Mouse (Mus musculus): ENCODE measurements around the gene St6gal1. TPM values are rescaled to one million over a fixed set of nuclear protein-coding genes. Genes with fewer than 3 reads are reported as not detected.

St6gal1 gene
- polyA plus RNA-seq, 1 experiment, result not detected

DNA sequence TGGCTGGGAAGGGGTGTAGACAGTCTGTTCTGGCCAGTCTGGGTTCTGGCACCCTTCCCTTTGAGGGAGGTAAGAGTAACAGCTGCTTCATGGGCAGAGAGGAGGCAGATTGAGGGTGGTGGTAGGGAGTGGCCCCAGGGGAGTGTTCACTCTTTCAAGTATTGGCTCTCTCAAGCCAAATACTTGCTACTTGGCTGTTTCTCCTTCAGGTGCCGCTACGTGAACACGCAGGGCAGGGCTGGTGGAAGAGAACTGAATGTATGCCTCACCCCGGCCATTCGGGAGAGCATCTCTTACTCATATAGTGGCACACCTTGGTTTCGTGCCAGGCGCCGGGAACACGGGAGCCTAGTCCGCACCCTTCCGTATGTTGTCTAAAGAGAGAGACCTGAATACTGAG is 41.8 kb downstream of the St6gal1 start:
- TF ChIP-seq GATA1 (IDR thresholded peaks at IDR 0.05; ENCODE audit: low read length), result no peak
- TF ChIP-seq TAL1 (IDR thresholded peaks at IDR 0.05; ENCODE audit: low read length), result no peak

DNA sequence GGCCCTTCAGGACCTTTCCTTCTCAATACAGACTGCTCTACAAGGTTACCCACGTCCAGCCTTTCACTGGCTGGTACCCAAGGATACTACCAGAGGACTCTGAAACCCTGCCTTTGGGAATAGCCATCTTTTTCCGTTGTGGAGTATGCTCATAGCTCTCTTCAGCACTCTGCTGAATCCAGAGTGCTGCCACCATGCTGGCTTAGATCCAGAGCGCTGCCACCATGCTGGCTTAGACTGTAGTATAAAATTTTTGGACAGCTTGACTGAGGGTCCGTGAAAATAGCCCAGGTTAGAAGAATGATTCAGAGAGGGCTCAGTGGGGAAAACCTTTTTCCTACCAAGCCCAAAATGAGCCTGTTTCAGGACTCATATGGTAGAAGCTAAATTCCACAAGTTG is 42.4 kb downstream of the St6gal1 start:
- no peak for TF ChIP-seq GATA1 (IDR thresholded peaks at IDR 0.05; ENCODE audit: low read length)
- TF ChIP-seq TAL1 (IDR thresholded peaks at IDR 0.05; ENCODE audit: low read length), result no peak
- no peaks in the 10 kb centered on the region for H3K4me1 ChIP-seq (ENCODE audit: control insufficient read depth)
- H3K4me3 ChIP-seq (replicated peaks), result no peak overlapping the region
- H3K36me3 ChIP-seq (ENCODE audit: control insufficient read depth), result no peaks in the 10 kb centered on the region
- no peaks in the 10 kb centered on the region; the same call in 1 of the 2 replicates for H3K27me3 ChIP-seq (ENCODE audit: control insufficient read depth)
- H3K9me3 ChIP-seq (ENCODE audit: control insufficient read depth, low read length), result no peaks in the 10 kb centered on the region

More for the DNA sequence above, 41.8 kb downstream of the St6gal1 start:
- Histone ChIP-seq H3K27me3 (ENCODE audit: control insufficient read depth) (no peaks in the 10 kb centered on the region; the same call in 1 of the 2 replicates), H3K36me3 (ENCODE audit: control insufficient read depth) (no peaks in the 10 kb centered on the region), H3K4me3 (replicated peaks) (no peak overlapping the region), H3K4me1 (ENCODE audit: control insufficient read depth) (no peaks in the 10 kb centered on the region), H3K9me3 (ENCODE audit: control insufficient read depth, low read length) (no peaks in the 10 kb centered on the region)

DNA sequence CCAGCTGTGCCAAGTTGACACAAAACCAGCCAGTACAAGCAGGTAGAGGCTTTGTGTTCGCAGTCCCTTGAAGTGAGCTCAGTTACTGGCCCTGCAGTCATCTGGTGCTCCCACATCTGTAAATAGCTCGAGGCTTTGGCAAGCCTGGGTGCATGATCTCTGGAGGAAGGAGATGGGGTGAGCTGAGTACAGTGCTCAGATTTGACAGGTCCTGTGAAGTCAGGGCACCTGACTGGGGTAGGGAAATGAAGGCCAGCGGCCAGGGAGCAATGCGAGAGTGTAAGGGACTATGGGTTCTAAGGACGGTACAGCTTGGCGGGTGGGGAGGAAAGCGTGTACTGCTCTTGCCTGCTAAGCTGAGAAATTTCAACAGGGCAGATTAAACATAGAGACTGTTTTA is 43.7 kb downstream of the St6gal1 start:
- no peaks in the 10 kb centered on the region for H3K36me3 ChIP-seq (ENCODE audit: control insufficient read depth)
- H3K4me1 ChIP-seq (ENCODE audit: control insufficient read depth), result no peaks in the 10 kb centered on the region
- TF ChIP-seq TAL1 (IDR thresholded peaks at IDR 0.05; ENCODE audit: low read length), result no peak
- no peak for TF ChIP-seq GATA1 (IDR thresholded peaks at IDR 0.05; ENCODE audit: low read length)
- no peaks in the 10 kb centered on the region; the same call in 1 of the 2 replicates for H3K27me3 ChIP-seq (ENCODE audit: control insufficient read depth)
- no peak overlapping the region for H3K4me3 ChIP-seq (replicated peaks)
- H3K9me3 ChIP-seq (ENCODE audit: control insufficient read depth, low read length), result no peaks in the 10 kb centered on the region

DNA sequence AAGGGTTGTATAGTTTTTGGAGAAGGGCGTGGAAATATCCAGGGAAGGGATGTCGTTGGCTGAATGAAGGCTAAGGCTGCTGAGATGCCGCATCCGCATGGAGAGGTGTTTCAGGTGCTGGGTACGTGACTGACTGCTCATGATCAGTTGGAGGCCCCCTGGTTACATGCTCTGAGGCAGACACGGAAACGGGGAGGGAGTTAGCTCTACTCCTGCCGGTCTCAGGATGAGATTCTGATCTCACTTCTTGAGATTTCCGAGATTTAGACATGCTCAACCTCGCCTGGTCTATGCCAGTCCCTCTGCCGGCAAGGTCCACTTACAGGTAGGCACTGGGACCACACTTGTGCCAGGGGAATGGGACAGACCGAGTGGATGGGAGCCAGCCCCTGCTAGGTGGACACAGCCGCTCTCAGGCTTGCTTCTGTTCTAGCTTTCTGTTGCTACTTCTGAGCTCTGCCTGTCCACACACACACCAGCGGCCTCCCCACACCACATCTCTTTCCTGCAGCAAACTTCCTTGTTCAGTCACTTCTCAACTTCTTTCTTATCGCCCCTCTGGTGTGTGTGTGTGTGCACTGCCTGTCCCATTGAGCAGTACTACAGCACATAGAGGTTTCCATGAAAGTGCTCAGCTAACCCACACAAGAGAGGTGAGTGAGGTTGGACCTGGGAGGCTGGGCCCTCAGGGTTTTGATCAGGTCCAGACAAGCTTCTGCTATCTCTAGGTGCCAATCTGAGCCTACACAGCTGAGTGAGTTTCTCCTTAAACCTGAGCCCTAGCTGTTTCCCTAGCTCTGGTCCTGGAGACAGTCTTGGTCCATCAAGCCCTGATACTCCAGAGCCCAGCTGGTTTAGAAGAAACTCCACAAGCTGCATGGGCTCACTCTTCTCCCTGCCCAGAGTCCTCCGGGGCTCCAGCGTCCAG is 44.8 kb downstream of the St6gal1 start:
- Histone ChIP-seq H3K9me3 (ENCODE audit: control insufficient read depth, low read length) (no peaks in the 10 kb centered on the region), H3K27me3 (ENCODE audit: control insufficient read depth) (no peaks in the 10 kb centered on the region; the same call in 1 of the 2 replicates), H3K36me3 (ENCODE audit: control insufficient read depth) (no peaks in the 10 kb centered on the region), H3K4me3 (replicated peaks) (no peak overlapping the region), H3K4me1 (ENCODE audit: control insufficient read depth) (no peaks in the 10 kb centered on the region)
- TF ChIP-seq GATA1 (IDR thresholded peaks at IDR 0.05; ENCODE audit: low read length), result no peak
- TF ChIP-seq TAL1 (IDR thresholded peaks at IDR 0.05; ENCODE audit: low read length), result no peak

DNA sequence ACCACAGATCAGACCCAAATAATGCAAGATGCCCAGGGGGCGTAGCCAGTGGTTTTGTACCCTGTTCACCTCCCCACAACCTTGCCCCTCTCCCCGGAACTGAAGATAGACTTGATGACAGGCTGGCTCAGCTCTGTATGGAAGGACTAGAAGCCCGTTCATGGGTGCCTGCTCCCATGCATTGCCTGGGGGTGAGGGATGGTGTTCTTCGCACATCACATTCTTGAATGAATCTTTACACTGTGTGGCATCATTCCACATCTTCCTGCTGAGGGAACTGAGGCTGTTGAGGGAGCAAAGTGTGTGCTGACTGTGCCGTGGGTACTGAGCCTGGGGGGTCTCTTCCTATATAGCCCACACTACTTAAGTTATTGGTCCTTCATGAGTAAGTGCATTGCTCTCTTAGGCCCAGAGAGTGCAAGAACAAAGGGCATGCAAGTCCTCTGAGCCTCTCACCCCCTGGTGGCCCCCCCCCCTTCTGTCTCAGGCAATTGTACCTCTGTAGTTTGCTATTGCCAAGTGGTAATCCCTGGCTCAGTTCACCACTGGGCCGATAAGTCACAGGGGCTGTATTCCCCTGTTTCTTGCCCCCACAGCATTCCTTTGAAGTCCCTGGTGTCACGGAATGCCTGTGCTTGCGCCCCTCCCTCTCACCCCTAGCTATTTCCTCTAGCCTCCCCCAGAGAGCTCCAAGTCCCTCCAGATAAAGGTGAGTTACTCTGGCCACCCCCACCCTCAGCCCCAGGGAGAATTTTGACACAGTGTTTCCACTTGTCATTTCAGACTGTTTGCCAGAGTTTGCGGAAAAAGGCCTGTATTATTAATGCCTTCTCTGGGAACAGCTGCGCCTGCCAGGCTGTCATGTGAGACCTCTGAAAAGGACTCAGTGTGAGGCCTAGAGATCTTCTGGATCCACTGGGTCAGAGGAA is 45.7 kb downstream of the St6gal1 start:
- no peaks in the 10 kb centered on the region for H3K36me3 ChIP-seq (ENCODE audit: control insufficient read depth)
- H3K4me1 ChIP-seq (ENCODE audit: control insufficient read depth), result no peaks in the 10 kb centered on the region
- H3K4me3 ChIP-seq (replicated peaks), result no peak overlapping the region
- TF ChIP-seq GATA1 (IDR thresholded peaks at IDR 0.05; ENCODE audit: low read length), result no peak
- TF ChIP-seq TAL1 (IDR thresholded peaks at IDR 0.05; ENCODE audit: low read length), result no peak
- H3K9me3 ChIP-seq (ENCODE audit: control insufficient read depth, low read length), result no peaks in the 10 kb centered on the region
- no peaks in the 10 kb centered on the region; the same call in 1 of the 2 replicates for H3K27me3 ChIP-seq (ENCODE audit: control insufficient read depth)

DNA sequence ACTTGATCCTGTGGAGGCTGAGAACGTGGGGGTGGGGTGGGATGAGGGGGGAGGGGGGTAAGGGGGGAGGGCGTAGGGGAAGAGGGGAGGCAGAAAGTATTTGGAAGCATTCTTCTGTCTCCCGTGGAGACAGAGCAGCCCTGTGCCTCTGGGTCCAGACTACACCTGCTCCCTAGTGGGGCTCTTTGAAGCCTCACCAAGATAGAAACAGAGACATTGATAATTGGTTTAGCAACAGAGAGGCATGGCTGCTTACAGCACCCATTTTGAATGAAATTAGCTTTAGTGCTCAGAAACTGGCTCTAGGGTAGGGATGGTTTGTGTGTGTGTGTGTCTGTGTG is 46.3 kb downstream of the St6gal1 start:
- TF ChIP-seq GATA1 (IDR thresholded peaks at IDR 0.05; ENCODE audit: low read length) (no peak), TAL1 (IDR thresholded peaks at IDR 0.05; ENCODE audit: low read length) (no peak)
- Histone ChIP-seq H3K4me3 (replicated peaks) (no peak overlapping the region), H3K27me3 (ENCODE audit: control insufficient read depth) (no peaks in the 10 kb centered on the region; the same call in 1 of the 2 replicates), H3K4me1 (ENCODE audit: control insufficient read depth) (no peaks in the 10 kb centered on the region), H3K9me3 (ENCODE audit: control insufficient read depth, low read length) (no peaks in the 10 kb centered on the region), H3K36me3 (ENCODE audit: control insufficient read depth) (no peaks in the 10 kb centered on the region)

DNA sequence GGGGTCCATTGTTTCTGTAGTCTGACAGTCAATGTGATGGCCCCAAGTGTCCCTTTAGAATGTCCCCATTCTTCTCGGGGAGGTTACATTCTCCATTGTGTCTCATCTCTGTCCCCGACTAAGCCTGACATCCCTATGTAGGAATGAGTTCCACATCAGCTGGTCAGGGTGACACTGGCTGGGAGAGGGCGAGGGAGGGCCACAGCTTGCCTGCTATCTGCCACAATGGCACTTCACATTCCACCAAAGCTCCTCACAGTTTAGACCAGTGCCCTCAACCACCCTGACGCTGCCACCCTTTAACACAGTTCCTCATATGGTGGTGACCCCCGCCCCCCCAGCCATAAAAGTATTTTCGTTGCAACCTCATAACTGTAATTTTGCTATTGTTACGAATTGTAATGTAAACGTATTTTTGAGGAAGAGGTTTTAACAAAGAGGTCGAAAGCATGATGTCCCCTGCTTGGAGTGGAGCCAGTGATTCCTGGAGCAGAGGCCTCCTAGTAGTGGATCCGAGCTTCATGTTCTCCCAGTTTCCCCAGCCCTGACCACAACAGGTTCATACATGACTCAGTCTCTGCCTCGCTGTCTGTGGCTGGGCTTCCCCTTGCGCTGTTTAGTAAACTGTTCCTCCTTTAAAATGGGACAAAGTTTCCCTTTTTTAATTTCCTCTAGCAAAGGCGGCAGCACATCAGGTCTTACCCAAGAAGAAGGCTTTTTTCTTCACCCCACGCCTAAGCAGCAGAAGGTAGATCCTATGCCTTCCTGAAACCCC is 47.4 kb downstream of the St6gal1 start:
- Histone ChIP-seq H3K36me3 (ENCODE audit: control insufficient read depth) (no peaks in the 10 kb centered on the region), H3K4me3 (replicated peaks) (no peak overlapping the region), H3K4me1 (ENCODE audit: control insufficient read depth) (no peaks in the 10 kb centered on the region), H3K9me3 (ENCODE audit: control insufficient read depth, low read length) (no peaks in the 10 kb centered on the region), H3K27me3 (ENCODE audit: control insufficient read depth) (no peaks in the 10 kb centered on the region; the same call in 1 of the 2 replicates)
- TF ChIP-seq GATA1 (IDR thresholded peaks at IDR 0.05; ENCODE audit: low read length) (no peak), TAL1 (IDR thresholded peaks at IDR 0.05; ENCODE audit: low read length) (no peak)

DNA sequence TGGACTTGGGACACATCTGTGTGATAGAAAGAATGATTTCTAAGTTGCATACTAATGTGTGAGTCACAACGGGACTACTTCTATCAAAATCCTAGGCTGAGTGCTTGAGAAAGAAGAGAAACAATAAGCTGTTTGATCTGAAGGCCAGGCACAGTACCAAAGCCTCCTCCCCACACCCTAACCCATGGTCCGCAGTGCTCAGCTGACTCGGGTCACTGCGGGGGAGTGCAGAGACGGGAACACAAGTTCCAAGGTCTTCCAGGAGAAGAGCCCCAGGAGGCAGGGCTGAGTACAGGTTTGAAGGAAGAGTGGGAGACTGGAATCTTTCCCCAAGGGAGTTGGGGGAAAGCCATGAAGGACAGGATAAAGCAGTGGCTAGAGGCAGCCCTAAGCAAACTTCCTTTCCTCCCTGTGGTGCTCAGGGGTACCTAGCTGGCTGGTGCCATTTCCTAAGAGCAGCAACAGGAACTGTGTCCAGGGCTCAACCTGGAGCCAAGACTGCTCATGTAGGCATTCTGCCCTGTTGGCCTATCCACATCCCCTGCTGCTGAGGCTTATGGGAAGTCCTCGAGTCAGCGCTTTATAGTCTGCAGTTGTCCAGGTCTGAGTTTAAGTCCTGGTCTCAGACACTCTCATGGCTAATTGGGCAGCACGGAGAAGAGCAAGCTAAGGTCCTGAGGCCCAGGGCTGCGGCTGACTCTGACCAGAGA is 48.1 kb downstream of the St6gal1 start:
- Histone ChIP-seq H3K9me3 (ENCODE audit: control insufficient read depth, low read length) (no peaks in the 10 kb centered on the region), H3K4me3 (replicated peaks) (no peak overlapping the region), H3K36me3 (ENCODE audit: control insufficient read depth) (no peaks in the 10 kb centered on the region), H3K4me1 (ENCODE audit: control insufficient read depth) (no peaks in the 10 kb centered on the region), H3K27me3 (ENCODE audit: control insufficient read depth) (no peaks in the 10 kb centered on the region; the same call in 1 of the 2 replicates)
- TF ChIP-seq GATA1 (IDR thresholded peaks at IDR 0.05; ENCODE audit: low read length) (no peak), TAL1 (IDR thresholded peaks at IDR 0.05; ENCODE audit: low read length) (no peak)

All from erythroblast, embryonic 14.5 days (primary cell).